Mouse (Mus musculus) kidney, postnatal 4 days (tissue): ENCODE measurements around the gene Fbn1.

Experiments
- DNase-seq, 2 experiments: peaks; one replicate each; pipeline ENCODE4 v3.0.0; 2021; ENCODE audit warnings: mixed read lengths in 2 of 2

Fbn1 gene

DNA sequence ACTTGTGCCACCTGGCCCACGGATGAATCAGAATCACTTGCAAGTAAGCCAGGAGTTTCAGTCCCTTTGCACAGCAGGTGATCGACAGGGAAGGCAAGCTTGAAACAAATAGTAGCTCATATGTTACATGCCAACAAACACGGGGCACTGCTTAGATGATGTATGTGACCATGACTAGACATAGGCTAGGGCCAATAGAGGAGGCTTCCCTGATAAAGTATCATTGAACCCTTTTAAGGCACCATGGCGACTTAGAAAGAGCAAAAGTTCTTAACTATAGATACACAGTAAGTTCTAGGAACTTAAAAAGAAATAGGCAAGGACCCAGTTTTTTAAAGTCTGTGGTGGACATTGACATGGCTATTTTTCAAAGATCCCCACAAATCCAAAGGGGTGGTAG is at the start of gene Fbn1:
TSS of gene Fbn1 (minus strand) at position 101 of the 400 bp plus-strand sequence.
- DNase-seq = no peak

DNA sequence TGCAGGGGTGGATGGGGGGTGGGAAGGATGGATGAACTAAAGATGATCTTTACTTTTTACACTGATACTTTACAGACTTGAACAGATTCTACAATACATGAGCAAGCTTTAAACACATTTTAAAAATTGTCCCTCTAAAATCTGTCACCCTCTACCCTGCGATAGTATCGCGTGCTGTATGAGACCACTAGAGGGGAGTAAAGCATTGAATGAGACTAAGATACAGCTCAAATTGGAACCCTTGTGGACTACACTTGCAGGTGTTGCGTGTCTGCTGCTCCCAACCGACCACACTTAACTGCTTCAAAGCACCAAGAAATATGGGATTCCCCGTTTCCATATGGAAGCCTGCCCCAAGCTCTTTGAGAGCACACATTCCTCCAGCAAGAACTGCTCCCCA is 48.0 kb upstream of the Fbn1 start:
- DNase-seq = no peak

DNA sequence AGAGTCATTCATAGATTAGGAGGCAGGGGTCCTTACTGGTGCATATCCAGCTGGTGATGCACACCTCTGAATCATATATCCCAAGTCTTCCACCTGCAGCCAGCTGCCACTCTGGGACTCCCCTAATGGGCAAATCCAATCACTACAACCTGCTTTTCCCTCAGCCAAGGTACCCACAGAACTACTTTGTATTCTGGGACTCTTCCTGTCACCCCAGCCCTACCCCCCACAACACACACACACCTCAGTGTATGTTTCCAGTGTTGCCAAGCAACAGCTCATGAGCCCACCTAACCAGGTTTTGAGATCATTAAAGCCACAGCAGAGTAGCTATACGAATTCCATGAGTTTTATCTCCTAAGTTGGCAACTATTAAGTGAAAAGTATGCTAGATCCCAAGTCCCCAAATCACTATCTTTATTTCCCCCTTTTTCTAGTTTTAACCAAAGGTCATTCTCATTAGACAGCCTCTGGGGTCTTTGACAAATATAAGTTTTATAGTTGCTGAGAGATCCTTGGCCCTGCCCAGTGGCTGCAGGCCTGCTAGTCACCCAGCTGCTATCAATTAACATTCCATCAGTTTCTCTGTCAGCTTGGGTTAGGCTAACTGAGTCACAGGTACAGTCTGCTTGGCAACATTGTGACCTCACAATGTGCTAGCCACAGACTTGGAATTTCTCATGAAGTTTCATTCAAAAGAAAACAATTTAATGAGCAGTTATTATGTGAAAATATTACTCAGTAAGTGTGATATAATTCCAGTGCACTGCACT is 41.2 kb upstream of the Fbn1 start:
- no peak for DNase-seq

DNA sequence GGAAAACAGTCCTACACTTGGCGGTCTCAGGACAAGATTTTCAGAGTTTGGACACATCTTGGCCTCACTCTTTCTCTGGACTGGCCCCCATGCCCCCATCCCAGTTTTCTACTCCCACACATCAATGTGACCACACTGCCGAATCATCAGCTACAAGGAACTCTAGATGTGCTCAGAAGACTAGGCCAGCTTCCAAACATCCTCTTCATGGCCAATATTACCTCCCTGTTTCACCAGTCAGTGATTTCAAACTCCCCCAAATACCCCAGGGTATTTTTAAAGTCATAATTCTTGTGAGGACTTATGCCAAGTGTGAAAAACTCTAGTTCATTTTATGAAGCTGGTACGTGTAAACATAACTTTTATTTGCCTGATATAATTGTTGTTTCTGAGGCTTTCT is 37.2 kb upstream of the Fbn1 start:
- no peak for DNase-seq

DNA sequence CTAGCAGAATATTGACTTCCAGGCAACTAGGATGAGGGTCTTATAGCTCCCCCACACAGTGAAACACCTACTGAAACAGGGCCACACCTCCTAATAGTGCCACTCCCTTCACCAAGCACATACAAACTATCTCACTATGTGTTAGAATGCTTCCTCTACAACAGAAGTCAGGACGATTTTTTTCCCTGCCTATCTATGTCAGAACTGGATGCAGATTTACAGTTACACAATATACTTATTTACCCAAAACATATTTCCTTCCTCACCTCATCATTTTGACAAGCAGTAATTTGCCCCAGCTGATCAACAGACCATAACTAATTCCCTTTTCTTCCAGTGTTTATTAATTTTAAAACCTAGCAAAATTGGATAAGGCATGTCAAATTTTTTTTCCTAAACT is 35.9 kb upstream of the Fbn1 start:
- DNase-seq = no peak

DNA sequence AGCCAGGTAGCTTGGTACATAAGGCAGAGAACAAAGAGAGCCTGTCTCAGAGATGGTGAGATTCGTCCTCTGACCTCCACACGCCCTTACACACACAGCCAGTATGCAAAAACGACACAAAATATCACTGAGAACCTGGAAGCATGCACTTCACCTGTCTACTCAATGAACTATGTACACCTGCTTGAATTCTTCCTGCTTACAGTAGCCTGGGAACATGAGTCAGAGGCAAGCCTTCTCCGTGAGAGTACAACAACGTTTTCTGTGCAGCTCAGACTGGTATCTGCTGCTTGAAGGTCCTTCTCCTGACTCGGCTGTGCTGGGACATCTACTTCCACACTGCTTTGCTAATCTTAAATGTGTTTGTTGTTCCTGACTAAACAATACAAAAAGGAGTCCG is 33.7 kb upstream of the Fbn1 start:
- no peak for DNase-seq

DNA sequence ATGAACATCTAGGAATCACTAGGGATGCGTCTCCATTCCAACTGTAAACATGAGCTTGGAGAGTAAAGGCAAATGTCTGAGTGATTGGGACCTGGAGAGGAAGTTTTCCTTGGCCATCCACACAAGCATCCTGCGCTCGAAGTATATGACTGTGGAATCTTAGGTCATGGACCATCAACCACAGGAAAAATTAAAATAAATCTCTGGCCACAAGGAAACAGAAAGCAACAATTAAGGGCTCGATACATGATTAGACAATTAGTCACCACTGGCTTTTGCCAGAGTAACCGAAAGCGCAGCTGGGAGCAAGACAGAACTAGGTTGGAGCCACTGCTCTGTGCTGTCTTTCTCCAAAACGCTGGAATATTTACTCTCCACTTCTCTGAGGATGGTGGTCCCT is 32.8 kb upstream of the Fbn1 start:
- DNase-seq = no peak

DNA sequence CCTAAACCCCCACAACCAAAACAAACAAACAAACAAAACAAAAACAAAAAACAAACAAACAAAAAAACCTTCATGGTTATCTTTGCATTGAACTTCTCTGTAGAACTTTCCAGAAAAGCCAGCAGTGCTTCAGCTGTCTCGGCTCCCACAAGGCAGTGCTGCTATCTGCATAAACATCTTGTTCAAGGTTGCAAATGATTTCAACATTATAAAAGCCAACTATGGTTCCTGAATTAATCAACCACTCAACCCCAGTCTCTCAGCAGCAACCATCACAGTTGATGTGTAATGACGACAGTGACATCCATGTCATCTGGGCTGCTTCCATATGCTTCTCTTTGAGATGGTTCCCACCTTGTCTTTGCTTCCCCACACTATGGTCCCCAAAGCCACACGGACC is 31.8 kb upstream of the Fbn1 start:
- DNase-seq = no peak

DNA sequence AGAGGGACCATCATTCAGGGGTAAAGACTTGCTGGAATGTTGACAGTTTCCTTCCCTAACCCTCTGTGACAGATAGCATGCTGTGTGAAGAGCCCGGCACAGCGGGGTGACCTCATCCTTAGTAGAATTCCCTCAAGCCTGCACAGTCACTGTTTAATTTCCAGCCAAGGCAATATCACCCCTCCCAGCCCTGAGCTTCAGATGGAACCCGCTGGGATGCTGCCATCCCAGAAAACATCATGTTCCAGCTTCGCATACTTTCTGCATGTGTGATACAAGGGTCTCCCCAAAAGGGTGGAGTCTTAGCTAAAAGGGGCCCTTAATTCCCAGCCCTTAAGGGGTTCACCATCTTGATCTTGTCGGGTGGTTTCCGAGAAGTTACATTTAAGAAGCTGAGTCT is 22.9 kb upstream of the Fbn1 start:
- DNase-seq = peak in 1 of 2 experiments; percentile 14

DNA sequence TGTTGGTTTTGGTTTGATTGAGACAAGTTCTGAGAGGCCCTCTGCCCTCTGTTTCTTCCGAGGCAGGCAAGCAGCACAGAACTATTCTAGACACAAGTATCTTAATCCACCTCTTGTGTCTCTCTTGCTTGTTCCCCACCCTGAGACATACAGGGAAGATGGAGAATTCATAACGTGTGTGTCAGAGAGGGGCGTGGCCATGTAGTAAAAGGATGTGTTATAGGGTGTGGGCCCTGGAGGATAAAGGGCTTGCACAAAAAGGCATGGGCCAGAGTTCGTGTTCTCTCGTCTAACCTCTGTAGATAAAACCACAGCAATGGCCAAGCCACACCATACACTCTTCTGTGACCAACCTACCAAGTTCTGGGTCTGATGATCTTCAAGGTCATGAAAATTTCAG is 18.8 kb upstream of the Fbn1 start:
- DNase-seq = no peak

DNA sequence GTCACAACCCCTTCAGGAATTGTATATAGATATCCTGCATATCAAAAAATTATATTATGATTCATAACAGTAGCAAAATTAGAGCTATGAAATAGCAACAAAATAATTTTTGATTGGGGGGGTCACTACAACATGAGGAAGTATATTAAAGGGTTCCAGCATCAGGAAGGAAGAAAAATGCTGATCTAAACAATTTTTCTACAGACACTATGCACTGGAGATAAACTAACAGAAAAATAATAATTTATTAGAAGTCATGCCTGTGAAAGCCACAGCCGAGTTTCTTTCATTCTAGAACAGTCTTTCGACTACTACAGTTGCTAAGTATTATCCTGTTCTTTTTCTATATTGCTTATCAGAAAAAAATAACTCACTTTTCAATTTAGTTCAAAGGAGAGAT is 17.7 kb upstream of the Fbn1 start:
- DNase-seq = no peak

DNA sequence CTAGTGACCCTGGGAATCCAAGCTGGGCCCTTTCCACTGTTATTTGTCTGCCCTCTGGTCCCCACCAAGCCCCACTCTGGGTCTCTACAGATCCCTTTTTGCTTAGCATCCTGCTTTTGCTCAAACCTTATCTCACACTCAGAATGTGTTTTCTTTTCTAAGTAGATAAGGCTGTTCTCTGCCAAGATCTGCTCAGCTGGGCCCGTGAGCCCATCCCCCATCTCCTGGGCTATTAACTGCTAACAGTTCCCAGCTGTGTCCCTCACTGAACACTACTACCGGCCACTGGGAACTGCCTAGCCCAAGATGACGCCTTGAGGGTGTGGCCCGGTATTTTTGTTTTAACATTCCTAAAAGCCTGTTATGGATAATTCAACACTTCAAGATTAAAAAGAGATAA is 8.8 kb upstream of the Fbn1 start:
- peak; percentile 82 to 88 for DNase-seq

DNA sequence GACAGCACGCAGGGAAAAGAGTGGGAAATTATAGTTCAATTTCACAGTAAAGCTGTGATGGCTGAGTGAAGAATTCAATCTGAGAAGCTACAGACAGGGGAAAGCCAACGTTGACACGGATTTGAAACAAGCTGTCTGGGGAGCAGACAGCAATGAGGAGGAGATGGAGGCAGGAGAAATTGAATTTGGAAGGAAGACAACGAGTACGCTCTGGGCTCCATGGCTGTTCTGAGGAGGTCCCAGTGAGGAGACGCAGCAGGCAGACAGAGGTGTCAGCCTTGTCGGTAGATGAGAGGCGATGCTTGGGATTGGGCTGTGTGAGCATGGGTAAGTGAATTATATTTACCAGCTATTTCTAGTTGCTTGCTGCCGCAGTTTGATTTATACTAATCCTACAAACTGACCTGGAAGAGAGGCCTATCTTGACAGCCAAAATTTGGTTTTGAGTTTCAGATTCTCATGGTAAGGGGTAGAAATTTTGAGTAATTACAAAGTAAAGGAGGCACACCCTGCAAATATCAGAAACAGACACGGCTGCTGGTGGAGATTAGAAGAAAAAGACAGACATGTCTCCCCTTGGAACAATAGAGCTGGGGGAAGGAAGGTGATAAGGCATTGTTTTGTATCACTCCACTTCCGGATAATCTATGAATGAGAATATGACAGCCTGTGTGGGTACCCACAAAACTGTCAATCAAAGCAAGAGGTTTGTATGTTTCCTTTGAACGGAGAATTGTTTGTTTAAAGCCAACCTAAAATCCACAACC is 7.7 kb upstream of the Fbn1 start:
- DNase-seq = no peak

DNA sequence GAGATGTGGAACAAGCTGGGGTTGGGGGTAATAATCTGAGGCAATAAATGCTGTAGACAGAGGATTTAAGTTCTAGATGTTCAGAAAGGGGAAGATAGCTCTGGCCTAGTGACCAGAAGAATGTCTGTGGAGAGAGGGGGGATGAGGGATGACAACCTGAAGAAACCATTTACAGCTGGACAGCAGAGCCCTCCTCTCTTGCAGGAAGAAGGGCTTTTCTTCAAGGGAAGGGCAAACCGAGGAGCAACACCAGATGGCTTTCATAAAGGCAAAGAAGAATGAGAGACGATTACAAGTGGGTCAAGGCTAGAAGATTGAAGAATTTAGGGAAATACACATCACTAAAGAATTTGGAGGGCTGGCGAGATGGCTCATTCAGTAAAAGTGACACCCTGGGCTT is 6.6 kb upstream of the Fbn1 start:
- no peak for DNase-seq

DNA sequence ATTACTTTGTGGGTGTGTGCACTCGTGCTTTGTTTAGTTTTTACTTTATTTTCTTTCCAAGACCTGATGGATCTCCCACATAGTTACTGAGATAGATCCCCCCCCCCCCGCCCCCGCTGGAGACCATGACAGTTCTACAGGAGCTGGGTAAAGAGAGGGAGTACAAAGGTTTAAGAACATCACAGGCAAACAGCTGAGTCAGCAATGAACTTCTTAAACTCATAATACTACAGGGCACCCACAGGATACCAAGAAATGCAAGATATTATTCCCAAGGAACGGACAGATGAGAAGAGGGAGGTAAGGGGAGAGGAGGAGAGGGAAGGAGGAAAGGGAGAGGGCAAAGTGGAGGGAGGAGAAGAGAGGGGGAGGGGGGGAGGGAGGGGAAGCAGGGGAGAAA is 4.8 kb upstream of the Fbn1 start:
- DNase-seq = no peak

DNA sequence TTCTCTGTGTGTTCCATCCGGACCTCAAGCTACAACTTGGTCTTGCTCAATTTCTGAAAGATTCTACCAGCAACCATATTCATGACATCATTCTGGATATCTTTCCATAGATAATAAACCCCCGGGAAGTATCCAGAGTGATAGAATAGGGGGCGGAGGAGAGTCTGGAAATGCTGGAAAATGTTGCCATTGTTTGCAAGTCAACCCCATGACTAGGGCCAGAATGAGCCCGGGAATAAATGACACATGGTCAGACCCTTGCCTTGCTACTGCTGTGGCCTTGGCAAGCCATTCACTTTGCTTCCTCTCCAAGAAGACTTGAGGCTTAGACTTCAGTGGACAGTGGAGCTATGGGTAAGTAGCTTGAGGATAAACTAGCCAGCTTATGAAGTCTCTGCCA is 4.1 kb upstream of the Fbn1 start:
- no peak for DNase-seq

DNA sequence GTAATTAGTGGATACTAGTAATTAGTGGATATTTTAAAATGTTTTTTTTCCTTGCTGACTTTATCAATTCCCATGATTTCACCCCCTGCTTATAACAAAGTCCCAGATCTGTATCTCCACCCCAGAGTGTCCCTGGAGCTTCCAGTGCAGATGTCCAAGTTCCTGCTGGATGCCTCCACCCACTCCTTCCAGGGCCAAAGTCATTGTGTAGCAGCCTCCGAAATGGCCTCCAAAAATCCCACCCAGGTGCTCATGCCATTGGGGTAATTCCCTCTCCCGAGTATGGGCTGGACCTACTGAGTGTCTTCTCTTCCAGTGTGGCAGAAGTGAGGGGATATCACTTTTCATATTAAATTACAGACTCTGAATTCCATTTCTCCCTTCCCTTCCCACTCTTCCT is 3.0 kb upstream of the Fbn1 start:
- DNase-seq = no peak

DNA sequence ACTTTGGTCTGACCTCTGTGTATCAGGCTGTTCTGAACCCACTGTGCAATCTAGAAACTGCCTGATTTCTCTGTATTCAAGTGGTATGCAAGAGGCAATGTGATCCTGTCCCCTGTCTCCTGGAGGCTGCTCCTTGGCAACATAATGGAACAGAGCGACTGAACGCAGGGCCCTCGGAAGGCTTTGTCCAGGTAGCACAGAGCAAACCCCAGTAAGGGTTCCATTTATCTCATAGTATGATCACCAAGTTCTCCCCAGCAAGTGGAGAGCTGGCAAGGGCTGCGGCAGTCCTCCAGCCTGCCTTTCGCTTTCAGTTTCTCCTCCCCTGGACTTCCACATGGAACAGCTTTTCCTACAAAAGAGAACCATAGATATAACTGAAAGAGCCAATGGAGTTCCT is 588 bp upstream of the Fbn1 start:
- no peak for DNase-seq

DNA sequence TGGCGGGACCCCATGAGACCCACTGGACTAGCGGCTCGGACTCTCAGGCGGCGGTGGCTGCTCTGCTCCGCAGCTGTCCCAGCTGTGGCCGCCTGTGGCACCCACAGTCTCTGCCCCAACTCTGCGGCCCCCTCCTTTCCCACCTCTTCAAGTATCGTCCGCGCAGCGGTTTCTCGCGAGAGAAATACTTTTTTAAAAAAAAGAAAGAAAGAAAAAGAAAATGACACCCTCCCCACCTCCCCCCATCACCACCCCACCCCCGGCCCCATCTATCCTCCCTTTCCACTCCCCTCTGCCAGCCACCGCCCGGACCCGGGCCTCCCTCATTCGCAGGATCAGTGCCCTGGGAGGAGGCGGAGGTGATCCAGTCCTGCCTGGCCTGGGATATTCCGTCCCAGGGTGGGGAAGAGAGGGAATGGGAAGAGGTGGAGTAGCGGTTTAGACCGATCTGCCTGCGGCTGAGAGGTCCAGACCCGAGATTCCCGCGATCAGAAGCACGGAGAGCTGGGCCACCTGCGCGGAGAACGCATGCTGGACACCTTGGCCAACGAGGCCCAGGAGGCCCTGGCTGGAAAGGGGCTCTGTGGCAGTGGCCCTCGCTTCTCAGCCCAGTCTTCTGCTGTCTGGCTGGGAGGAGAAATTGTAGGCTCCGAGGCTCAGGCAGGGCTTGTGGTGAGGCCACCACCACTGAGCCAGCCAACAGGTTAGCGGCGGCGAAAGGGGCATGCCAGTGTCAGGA is 1.3 kb downstream of the Fbn1 start:
- peak; percentile 82 to 90 for DNase-seq

DNA sequence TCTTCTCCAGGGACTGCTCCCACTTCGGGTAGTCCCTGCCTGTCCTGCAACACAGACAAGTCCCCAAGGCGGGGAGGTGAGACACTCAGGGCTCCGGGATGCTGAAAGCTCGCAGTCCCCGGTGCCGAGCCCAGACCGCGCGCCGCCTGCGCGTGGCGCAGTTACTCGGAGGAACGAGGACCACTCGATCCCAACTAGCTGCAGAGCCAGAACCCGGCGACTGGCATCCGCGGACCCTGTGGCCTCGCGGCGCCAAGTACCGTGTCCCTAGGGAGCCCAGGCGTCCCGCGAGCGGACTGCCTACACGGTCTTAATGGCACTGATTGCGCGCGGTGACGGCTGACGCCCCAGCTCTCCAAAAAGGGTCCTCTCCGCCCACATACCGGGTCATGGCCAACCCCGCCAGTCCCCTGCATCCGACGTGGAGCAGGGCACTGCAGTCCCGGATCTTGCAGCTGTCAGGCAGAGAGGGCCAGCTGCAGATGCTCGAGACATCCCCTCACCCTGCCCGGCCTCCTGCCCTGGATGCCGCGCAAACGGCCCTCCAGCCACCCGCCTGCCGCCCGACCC is 2.0 kb downstream of the Fbn1 start:
- peak in 1 of 2 experiments; percentile 75 for DNase-seq

DNA sequence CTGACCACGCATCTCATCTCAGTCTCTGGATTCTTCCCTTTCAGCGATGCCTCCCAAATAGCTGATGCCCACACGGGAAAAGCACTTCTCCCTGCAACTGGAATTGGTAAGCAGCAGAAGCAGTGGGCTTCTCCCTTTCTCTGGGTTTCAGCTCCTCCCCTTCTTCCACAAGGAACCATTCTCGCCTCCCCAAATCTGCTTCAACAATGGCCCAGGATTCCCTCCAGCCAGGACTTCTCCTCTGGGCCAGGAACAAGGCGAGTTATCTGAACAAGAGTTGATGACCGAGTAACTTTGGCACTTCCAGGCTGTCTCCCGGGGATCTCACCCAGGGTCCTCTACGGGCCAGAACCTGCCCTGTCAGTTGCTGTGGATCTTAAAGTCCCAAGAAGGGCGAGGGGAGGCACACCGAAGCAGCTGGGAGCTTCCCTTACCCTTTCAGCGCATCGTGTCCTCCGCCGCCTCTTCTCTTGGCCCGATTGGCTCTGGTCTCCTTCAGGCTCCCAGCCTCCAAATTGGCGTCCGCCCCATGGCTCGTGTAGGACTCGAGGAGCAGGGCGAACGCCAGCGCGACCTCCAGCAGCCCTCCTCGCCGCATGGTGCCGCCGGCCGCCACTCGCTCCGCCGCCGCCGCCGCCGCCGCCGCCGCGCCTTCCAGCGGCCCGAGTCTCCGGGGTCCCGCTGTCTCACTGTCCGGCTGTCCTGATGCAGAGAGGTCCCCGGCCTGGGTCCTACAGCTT is 2.6 kb downstream of the Fbn1 start, which contains the start of gene Gm9913:
TSS of gene Gm9913 (plus strand) at position 84 of the 740 bp plus-strand sequence.
- DNase-seq = peak; percentile 72 to 80

DNA sequence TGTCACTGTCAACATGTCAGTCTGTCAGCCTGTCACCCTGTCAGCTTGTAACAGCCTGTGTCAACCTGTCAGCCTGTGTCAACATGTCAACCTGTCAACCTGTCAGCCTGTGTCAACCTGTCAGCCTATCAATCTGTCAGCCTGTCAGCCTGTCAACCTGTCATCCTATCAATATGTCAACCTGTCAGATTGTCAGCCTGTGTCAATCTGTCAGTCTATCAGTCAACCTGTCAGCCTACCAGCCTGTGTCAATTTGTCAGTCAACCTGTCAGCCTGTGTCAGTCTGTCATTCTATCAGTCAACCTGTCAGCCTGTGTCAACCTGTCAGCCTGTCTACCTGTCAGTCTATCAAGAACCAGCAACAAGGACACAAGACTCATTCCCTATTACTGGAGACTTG is 6.3 kb downstream of the Fbn1 start:
- DNase-seq = no peak

DNA sequence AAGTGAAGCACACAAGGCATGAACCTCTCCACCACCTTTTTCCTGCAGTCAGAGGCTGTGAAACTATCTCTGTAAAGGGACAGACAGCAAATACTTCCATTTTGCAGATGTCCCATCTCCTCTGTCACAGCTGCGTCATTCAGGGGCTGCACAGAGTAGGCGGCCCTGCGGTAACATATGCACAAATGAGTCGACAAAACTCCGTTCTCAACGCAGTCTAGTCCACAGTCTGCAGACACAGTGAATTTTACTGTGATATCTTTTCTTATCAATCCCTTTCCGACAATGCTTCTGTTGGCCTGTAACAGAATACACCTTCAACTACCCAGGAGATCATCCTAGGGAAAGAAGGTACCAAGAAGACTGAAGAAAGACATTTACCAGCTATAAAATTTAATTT is 9.6 kb downstream of the Fbn1 start:
- DNase-seq = no peak
